Mouse (Mus musculus): ENCODE results near the gene Pias1.
"Not testable (repeated sequence)": the region's sequence is repeated elsewhere in the genome, so short reads cannot be mapped to it uniquely, and the experiment has no call there.

Pias1 gene

DNA sequence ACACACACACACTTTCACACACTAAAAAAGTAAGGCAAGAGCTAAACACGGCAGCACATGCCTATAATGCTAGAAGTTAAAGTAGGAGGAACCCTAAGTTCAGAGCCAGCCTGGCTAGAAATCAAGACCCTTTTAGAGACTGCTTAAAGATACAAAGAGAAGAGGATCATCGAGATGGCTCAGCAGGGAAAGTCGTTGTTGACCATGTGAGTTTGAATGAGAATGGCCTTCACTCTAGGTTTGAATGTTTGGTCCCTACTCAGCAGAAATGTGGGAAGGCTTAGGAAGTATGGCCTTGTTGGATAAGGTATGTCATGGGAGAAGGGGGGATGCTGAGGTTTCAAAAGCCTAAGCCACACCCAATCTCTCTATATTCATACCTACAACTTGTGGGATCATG, 46.8 kb downstream of the Pias1 start:
- DNase-seq (ENCODE audit: low read depth, low spot score): no peak

DNA sequence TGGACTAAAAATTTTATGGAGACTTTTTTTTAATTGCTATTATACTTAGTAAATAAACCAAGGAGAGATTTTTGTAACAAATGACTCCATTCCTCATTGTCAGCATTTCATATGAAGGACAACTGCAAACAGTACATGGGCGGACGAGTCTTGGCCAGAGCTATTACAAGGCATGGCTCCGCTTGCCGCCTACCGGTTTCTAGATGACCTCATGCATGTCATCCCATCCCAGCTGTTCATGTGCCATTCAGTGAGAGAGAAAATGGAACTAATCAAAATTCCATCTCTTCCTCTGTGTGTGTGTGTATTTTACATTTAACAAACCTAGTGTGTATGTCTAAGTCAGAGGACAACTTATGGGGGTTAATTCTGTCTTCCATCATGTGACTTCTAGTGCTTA, 51.9 kb downstream of the Pias1 start:
- DNase-seq (ENCODE audit: low read depth, low spot score): no peak

DNA sequence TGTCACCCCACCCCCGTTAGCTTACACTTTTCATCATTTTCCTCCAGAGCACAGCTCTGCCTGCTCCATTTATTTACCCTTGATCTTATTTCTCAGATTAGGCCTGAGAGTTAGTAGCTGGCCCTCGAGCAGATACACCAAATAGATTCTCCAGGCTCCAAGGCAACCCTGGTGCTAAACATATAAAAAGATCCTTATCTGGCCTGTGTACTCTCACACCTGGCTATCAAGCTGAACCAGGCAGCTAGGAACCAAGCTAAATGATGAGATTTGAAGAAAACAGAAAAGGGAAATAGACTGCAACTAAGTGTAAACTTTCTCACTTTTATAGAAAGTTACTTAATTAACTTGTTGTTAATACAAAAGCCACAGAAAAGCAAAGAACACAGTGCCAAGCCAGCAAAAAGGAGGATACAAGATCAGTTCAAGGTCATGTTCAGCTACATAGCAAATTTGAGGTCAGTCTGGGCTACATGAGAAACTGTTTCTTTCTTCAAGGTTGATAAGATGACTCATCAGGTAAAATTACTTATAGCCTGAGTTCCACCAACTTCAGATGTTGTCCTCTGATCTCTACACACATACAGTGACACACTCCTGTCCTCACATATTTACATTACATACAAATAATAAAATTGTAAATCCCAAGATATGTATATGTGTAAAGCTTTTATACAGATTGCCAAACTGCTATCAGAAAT, 52.9 kb downstream of the Pias1 start:
- no peak for DNase-seq (ENCODE audit: low read depth, low spot score)

DNA sequence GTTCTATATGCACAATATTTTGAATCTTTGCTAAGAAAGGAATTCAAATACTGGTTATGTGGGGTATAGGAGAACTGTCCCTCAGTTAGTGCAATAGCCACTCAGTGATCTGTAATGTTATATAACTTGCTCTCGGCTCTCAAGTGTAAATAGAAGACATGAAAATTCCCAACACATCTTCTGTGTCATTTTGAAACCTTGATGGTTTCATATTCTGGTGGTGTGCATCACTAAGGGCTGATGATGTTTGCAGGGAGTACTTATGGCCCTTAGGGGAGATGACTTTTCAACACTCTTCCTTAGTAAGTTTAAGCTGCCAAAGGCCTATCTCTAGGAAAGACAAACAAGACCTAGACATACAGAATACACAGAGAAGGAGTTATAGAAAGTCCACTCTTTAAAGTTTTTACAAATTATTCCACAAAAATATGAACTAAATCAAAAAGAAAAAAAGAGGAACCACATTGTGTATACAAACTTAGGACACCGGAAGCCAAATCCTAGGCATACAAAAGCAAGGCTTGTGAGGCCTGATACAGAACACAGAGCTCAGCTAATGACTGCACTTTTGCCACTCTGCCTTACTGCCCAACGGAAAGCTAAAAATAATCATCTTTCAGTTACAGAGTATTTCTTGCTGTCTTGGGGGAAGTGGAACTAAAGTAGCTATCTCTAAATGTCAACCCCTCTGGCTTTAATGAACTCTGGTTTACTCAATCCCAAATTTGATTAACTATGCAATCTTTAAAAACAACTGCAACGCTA, 55.0 kb downstream of the Pias1 start:
- no peak for DNase-seq (ENCODE audit: low read depth, low spot score)

DNA sequence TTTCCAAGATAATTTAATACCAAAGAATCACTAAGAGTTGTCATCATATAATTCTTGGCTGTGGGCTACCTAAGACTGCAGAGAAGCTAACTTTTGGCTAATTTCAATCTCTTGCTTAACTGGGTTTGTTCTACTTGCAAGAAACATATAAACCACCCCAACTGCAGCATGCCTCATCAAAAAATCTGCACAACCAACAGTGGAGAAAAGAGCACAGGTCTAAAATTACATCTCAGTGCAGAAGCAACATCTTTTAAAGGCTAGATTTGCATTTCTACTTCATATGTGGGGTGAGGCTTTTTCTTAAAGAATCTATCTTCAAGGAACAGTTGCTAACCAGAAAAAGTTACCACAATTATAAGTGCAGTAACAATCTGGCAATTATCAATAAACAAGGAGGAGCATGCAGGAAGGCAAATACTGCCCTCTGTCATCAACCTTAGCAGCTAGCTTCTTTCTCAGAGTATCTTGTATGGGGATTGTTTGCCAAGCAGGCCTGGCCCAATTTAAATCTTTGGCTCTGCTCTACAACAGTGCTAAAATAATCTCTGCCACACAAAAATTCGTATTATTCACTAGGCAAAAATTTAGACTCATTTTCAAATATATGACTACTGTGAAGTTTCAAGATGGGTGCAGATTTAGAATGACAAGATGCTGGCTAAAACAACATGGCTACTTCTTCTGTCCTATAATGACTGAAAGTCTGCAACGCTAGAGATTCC, 62.7 kb downstream of the Pias1 start:
- no peak for DNase-seq (ENCODE audit: low read depth, low spot score)

DNA sequence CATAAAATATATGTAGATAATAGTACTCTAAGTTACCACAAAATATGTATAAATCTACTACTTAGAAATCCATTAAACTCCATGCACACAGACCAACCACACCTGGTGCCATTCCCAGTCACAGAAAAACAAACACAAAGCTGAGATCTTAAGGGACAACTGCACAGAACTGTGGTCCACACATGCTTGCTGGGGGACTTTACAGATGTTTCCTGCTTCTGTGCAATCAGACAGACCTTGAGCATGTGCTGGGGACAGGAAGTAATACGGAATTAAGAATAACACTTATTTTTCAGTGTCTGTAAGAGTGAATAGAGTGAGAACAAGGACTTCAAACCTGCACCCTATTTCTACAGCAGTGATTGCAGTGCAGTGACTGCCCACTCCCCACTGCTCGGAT, 66.8 kb downstream of the Pias1 start:
- DNase-seq (ENCODE audit: low read depth, low spot score): no peak

DNA sequence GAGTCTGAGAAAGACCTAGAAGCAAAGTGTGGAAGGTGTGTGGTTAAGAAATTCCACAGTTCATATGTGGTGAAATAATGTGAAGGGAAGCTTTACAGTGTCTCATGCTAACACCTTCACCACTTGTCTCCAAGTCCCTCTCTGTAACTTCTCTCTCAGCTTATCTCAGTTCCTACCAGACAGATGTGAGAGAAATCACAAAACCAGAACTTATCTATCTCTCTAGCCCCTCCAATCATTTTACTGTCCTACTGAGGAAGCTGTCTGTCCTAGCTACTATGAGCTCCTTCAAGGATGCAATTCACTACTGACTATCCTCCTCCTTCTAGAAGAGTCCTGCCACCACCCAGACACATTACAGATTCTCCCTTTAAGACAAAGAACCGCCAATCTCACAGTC, 70.7 kb downstream of the Pias1 start:
- no peak for DNase-seq (ENCODE audit: low read depth, low spot score)

DNA sequence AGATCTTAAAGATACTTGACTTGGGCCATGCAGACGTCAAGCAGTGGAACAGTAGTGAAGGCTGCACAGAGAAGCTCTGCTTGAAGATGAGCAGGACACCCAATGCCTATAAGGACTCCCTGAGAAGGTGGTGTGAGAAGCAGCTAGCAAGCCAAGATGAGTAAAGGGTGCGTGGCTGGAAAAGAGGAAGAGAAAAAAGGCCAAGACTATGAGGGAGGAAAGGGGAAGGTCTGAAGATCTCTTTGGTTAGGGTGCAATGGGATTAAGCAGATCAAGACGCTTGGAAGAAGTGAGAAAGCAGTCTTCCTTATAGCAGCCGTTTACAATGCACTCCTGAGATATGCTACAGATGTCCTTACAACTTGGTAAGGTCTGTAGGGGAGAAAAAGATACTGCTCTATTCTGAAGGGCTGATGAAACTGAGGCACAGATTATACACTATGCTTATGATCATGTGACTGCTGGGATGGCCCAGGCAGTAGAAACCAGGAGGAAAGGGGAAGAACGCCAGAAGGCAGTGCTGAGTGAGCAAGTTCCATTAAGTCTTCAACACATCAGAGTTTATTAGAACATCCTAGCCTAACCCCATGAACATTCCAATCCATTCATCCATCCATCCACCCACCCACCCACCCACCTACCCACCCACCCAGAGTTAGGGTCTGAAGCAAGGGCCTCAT, 74.2 kb downstream of the Pias1 start:
- no peak for DNase-seq (ENCODE audit: low read depth, low spot score)

DNA sequence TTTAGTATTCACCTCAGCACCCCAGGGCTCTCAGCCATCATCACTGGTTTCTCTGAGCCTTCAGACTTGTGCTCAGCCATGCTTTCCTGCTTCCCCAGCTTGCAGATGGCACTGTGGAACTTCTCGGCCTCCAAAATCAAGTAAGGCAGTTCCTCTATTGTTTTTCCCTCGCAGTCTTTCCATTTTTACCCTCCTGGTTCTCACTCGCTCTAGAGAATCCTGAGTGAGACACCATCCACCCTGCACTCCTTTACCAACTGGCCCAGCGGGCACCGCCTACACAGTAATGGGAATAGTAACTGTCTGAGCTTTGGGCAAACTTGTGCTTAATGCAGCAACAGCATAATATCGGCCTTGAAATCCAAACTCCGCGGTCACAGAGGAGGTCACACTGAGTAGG, 82.7 kb downstream of the Pias1 start:
- no peak for DNase-seq (ENCODE audit: low read depth, low spot score)

DNA sequence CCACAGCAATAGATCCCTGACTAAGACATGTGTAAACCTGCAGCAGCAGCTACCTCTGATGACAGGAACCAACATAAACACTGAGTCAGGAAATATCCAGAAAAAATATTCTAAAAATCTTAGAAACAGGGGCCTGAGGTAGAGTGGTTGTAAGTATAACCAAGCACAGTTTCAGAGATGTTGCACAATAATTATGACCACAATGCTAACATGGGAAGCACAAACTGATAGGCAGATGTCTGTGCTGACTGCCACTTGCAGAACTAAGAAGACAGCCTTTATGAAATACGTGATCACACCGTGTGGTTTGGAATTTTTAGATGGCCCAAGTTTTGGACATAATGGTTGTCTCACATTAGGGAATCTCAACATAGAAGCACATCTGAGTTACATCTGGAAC, 83.9 kb downstream of the Pias1 start:
- no peak for DNase-seq (ENCODE audit: low read depth, low spot score)

DNA sequence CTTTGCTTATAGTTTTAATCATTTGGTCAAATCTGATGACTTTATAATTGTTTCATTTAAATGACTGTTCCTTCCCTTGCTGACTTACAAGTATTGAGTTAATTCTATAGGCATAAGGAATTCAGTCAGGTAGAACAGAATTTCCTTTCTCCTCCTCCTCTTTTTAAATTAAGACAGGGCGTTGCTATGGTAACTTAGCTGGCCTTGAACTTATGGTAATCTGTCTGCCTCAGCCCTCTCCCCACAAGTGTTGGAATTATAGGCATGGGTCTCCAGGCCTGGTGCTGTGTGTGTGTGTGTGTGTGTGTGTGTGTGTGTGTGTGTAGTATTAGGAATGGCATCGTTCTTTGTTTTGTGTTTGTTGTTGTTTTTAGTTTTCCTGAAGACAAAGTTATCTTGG, 86.0 kb downstream of the Pias1 start:
- DNase-seq (ENCODE audit: low read depth, low spot score): no peak

DNA sequence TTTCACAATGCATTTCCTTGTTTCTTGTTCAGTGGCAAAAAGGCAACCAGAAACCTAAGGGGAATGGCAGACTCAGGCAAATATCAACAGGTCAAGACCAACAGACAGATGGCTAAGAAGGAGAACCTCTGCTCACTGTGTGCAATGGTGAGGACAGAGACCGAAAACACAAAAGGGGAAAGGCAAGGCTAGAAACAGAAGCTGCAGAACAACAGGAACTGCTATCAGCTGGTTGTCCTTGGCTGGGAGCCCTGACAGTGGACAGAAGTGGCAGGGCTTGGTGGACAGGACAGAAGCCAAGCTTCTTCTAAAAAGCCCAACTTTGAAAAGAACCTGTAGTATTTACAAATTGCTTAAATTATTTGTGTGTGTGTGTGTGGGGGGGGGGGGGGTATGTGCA, 93.2 kb downstream of the Pias1 start:
- DNase-seq (ENCODE audit: low read depth, low spot score): no peak

DNA sequence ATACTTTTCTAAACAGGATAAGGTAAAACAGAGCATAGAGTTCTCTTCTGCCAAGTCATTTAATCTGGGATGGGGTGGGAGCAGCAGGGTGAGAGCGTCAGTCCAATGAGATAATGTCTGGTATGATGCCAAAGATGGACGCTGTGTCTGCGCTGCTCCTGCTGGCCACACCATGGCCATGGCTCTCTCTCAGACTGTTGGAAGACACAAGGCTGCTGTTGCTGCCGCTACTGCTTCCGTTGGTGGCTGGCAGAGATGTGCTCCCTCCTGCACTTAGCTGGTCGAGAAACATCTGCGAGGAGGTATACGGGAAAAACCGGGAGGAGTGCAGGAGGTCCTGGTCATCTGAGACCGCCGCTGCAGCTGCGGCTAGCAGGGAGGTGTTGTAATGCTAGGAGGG, 105.9 kb downstream of the Pias1 start:
- no peak for DNase-seq (ENCODE audit: low read depth, low spot score)

DNA sequence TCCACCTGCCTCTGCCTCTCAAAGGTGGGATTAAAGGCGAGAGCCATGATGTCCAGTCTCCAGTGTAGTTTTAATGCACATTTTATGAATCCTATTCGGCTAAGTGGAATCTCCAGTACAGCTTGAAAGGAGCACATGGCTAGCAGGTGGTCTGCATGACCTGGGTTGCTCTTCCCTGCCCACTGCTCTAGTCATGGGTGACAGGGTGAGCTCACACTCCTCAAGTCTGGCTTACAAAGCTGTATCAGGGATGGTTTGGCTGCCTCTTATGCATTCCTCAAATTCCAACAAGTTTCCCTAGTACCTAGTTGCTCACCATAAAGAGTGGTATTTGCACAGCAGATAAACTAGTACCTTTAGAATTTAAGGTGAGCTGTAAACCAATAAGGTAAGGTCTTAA, 109.9 kb downstream of the Pias1 start:
- DNase-seq (ENCODE audit: low read depth, low spot score): no peak

DNA sequence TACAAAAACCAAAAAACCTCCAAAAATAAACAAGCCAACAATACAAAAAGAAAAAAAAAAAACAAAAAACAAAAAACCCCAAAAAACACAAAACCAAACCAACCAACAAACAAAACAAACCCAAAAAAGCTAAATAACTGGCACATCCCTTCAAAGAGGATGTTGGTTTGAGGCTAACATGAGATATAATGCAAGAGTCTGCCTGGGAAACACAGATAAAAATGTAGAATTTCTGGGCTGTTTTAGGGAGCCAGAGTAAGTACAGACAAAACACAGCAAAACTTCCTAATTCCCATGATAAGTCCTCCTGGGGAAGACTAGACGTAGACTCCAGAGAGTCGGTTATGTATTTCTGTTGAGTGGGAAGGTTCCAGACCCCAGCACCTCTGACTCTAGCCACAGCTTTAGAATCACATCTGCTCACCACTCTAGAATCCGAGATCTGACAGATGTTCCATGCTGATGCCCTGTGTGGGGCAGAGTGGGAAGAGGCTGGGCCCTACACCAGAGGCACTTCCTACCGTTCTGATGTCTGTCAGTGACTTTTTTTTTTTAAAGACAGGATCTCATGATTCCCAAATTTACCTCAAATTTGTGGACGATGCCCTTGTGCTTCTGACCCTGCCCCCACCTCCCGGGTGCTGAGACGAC, 110.6 kb downstream of the Pias1 start:
- DNase-seq (ENCODE audit: low read depth, low spot score): no peak

DNA sequence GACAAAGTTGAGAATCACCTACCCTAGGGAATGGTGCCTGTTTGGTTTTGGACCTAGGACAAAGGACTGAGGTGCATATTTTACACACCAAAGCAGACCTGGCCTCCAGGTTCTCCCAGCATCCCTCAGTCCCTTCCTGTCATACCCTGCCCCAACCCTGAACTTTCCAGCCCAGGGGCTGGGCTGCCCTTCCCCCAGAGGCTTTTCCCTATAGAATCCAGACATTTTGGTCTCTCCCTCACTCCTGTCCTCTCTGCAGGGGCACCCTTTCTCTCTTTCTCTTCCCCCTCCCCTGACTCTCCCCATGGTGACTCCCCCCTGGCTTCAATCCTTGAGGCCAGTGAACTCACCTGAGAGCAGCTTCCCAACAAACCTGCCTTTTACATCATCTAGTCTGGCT, 117.0 kb downstream of the Pias1 start:
- DNase-seq (ENCODE audit: low read depth, low spot score): no peak

DNA sequence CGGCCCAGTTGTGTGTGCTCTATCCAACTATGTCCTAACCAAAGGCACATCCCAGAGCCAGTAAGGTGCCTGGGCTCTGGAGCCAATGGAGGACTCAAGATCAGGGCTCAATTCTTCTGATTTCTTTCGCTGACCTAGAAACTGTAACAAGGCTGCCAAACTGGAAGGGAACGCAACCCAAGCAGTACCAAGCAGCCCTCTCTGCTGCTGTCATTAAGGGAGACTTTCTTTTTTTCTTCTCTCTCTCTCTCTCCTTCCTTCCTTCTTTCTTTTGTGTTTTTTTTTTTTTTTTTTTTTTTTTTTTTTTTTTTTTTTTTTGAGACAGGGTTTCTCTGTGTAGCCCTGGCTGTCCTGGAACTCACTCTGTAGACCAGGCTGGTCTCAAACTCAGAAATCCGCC, 118.5 kb downstream of the Pias1 start:
- not testable (repeated sequence) for DNase-seq (ENCODE audit: low read depth, low spot score)

DNA sequence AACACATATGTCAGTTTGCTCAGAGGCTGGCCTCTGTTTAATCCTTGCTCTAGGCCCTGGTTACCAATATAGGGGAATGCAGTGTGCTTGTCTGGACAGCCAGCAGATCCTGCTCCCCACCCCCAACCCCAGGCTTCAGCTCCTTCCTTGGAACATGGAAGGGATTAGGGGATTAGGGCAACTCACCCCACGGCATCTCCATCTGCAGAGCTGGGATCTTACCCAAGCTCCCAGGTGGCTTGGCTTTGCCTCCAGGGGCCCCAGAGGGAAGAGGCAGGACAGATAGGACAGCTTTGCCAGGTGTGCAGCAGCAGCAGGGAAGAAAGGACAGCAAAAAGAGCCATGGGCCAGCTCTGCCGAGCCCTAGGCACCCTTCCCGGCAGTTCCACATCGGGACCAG, 126.9 kb downstream of the Pias1 start:
- no peak for DNase-seq (ENCODE audit: low read depth, low spot score)

DNA sequence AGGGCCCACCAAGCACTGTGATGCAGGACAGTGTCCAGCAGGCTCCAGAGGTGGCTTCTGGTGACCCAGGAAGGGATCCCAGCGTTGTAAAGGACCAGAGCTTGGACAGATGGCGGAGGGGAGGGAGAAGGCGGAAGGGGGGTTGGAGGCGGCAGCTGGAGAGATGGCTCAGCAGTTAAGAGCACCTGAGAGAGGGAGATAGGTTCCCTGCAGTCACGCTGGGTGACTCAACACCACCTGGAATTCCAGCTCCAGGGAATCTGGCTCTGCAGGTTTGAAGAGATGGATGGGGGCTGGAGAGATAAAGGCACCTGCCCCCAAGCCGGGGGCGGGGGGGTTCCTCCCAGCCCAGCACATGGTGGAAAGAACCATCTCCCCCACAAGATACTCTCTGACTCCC, 127.6 kb downstream of the Pias1 start:
- DNase-seq (ENCODE audit: low read depth, low spot score): not testable (repeated sequence)

DNA sequence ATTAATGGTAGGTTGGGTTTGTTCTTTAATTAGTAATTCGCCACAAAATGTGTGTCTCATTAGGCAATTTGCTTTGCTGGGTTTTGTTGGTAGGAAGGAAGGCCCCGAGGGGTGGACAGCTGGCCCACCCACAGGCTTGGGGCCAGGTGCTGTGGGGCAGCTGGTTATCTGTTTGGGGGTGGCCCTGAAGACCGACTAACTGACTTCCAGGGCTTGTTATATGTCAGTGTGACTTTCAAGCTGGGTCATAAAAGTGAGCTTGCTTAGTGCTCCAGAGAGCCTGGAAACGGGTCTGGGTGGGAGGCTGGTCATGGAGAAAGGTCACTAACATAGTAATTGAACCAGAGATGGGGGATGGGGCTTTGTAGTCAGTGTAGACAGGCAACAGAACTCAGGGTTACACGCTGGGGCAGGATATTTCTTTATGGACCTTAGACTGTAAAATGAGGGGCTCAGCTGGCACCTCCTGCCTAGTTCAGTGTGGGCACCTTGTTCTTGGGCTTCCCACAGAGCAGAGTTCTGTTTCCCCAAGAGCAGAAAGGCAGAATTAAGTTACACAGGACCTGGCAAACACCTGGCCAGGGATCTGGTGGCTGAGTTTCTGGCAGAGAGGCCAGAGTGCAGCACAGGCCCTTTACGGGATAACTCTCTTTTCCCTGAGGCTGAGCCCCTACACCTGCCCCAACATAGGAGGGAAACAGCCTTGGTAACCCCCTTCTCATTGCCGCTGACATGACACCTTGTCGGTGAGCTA, 129.3 kb downstream of the Pias1 start:
- no peak for DNase-seq (ENCODE audit: low read depth, low spot score)

DNA sequence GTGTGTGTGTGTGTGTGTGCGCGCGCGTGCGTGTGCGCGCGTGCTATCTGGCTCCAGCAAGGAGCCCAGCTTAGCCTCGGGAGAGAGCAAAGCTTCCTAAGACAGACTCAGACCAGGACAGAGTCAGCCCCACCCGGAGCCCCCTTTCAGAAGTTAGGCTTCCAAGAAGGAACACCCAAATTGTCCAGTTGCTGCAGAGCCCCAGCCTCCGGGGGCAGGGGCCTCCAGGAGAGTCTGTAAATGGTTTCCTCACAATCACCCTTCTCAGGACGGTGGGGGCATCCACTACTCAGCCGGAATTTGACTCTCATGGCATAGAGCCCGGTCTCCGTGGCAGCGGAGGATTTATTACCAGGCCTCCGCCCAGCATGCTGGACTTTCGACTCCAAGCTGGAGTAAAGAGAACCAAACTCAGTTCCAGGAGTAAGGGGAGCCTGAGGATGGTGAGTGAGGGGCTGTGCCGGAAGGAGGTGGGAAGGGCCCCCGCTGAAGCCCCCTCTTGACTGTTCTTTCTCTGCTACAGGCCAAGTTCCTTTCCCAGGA, 129.9 kb downstream of the Pias1 start, which contains the start of gene Calml4:
Calml4 (plus strand) TSS at position 362 of the 543 bp plus-strand sequence.
- DNase-seq (ENCODE audit: low read depth, low spot score): no peak

Data from c-Kit-negative CD71-positive TER-119-positive erythroid progenitor cells, embryonic 14.5 days (primary cell).